Mouse (Mus musculus) forebrain, embryonic 11.5 days (tissue): Measurements from ENCODE around the gene Gm9747. TPM values are rescaled to one million over a fixed set of nuclear protein-coding genes. Genes with fewer than 3 reads are reported as not detected.

Experiments used
- ATAC-seq: fragments of 200-750 bp; cut with Nextera tagmentation; replicated peaks from 2 replicates; pipeline ENCODE4 v1.8.0; 2017; ENCODE audit warnings: moderate TSS enrichment; ENCODE audit not compliant: low FRiP score
- DNase-seq: peaks from one replicate; pipeline ENCODE4 v3.0.0-alpha.2; 2017; ENCODE audit warnings: low spot score
- H3K27ac ChIP-seq: fragments of 300-500 bp; sonication (generic); 2 replicates; pipeline ENCODE4 v1.5.1; 2014; ENCODE audit warnings: low read depth, low read length
- H3K27me3 ChIP-seq: fragments of 300-500 bp; sonication (generic); 2 replicates; pipeline ENCODE4 v1.6.1; 2014; ENCODE audit warnings: mild to moderate bottlenecking, low read length, mixed read lengths; ENCODE audit not compliant: control insufficient read depth, insufficient read depth
- H3K36me3 ChIP-seq: fragments of 300-500 bp; sonication (generic); 2 replicates; pipeline ENCODE4 v1.6.1; 2014; ENCODE audit warnings: mild to moderate bottlenecking, low read length, moderate library complexity, mixed read lengths; ENCODE audit not compliant: control insufficient read depth, insufficient read depth
- H3K4me1 ChIP-seq: fragments of 300-500 bp; sonication (generic); replicated peaks from 2 replicates; pipeline ENCODE4 v1.6.1; 2014; ENCODE audit warnings: low read length, mixed read lengths; ENCODE audit not compliant: control insufficient read depth, insufficient read depth
- H3K4me2 ChIP-seq: fragments of 300-500 bp; sonication (generic); 2 replicates; pipeline ENCODE4 v1.6.1; 2014; ENCODE audit warnings: low read depth, mild to moderate bottlenecking, low read length, moderate library complexity, mixed read lengths; ENCODE audit not compliant: severe bottlenecking
- H3K4me3 ChIP-seq: fragments of 300-500 bp; sonication (generic); 2 replicates; pipeline ENCODE4 v1.5.1; 2014; ENCODE audit warnings: low read depth, low read length
- H3K9ac ChIP-seq: fragments of 300-500 bp; sonication (generic); 2 replicates; pipeline ENCODE4 v1.6.1; 2014; ENCODE audit warnings: low read length
- H3K9me3 ChIP-seq: fragments of 300-500 bp; sonication (generic); 2 replicates; pipeline ENCODE4 v1.6.1; 2016; ENCODE audit warnings: low read length, mixed read lengths; ENCODE audit not compliant: control insufficient read depth
- WGBS: fragments of 180-500 bp; shearing (Covaris S2); extraction: QIAGEN DNeasy Blood & Tissue Kit; methylation state at CpG from one replicate; pipeline ENCODE4 v1.1.7; 2014; 5-methylcytosine and 5-hydroxymethylcytosine counted together
- polyA plus RNA-seq: library from polyadenylated mRNA; unstranded; fragments of >200 nt; fragmentation: Nextera tagmentation; extraction: Ambion mirVana; gene quantifications from 2 replicates; pipeline ENCODE4 v1.2.1, GENCODE M21; 2014

Gm9747 gene
- polyA plus RNA-seq, 1 experiment from 2014 or later, result 42.7 TPM

DNA sequence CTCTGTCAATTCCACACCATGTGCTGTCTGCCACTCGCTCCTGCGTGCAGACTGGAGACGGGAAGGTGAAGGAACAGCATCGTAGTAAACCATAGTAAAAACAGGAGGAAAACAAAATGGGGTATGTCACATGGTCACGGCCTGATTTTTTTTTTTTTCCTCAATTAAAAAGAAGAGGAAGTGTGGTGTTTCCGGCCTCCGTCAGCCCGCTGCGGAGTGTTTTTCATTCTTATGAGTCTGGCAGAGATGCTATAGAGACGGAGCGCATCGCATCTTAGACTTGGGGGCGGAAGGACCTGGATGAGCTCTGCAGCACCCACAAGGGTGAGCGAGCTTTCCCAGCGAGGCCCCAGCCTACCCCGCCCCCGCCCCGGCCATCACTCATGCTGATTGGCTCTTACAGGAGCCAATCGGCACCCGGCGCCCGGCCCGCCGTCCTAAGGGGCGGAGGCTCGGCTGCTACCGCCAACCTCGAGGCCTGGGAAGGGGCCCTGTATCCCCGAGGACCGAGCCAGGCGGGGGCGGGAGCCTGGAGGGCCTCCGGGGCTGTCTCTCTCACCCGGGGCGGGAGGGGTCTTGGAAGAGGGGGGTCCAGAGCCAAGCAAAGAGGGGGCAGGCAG, 50.2 kb downstream of the Gm9747 start:
- Histone ChIP-seq H3K4me2 (peak overlapping the region; percentile 57), H3K9me3 (no peaks in the 10 kb centered on the region), H3K27ac (peak overlapping the region; percentile 81), H3K27me3 (no peaks in the 10 kb centered on the region), H3K9ac (peak overlapping the region; percentile 64), H3K4me3 (peak overlapping the region; percentile 37), H3K4me1 (peaks cover 9% of the 10 kb centered on the region; the same call in 1 of the 2 replicates), H3K36me3 (peaks cover 4% of the 10 kb centered on the region)
- peak; percentile 95 for DNase-seq
- peak; percentile 99 for ATAC-seq
- WGBS, result 1% methylated on average over 35 of the region's 35 CpGs

DNA sequence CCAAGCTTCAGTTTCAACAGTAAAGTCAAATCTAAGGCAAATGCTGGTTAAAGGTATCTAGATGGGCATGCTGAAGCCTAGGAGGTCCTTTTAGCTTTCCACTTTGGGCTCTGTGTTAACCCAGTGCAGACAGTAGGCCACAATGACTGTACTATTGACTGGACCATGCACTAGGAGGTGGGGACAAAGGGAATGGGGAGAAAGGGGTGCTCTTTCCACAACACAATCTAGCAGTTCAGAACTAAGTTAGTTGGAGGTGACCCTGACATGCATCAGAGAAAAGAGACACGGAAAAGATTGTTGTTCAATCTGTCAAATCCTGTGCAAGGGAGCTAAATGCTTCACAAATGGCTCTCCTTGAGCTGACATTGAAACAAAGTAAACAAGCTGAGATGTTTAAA, 51.0 kb downstream of the Gm9747 start:
- Histone ChIP-seq H3K4me3 (peak overlapping the region; percentile 37), H3K36me3 (peaks cover 12% of the 10 kb centered on the region), H3K9ac (peak overlapping the region; percentile 64), H3K27me3 (no peaks in the 10 kb centered on the region), H3K27ac (peak overlapping the region; percentile 81), H3K4me2 (peak overlapping the region; percentile 57), H3K9me3 (no peaks in the 10 kb centered on the region; the same call in 1 of the 2 replicates), H3K4me1 (peaks cover 13% of the 10 kb centered on the region)
- ATAC-seq (no peak), DNase-seq (no peak)
- 5% methylated on average over 1 of the region's 1 CpGs for WGBS

DNA sequence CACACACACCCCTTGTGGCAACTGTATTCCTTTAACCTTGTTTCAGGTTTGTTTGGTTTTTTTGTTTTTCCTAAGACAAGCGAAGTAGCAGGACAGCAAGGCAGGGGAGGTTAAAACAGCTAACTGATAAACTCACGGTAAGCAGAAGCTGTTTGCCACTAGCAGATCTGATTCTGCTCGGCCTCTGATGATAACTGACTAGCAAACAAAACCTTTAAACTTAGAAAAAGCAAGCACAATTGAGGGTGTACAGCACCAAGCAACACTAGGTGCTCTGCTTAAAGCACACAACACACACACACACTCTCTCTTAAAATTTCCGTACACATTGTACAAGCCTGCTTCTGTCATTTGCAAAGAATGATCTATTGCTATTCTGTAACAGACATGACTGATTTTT, 51.5 kb downstream of the Gm9747 start:
- DNase-seq (no peak), ATAC-seq (no peak)
- H3K9me3 ChIP-seq, result no peaks in the 10 kb centered on the region; the same call in 1 of the 2 replicates
- H3K4me3 ChIP-seq, result peak overlapping the region; percentile 37
- peaks cover 17% of the 10 kb centered on the region for H3K36me3 ChIP-seq
- peak overlapping the region; percentile 81; the same call in 1 of the 2 replicates for H3K27ac ChIP-seq
- WGBS, result 29% methylated on average over 4 of the region's 4 CpGs
- peak overlapping the region; percentile 64 for H3K9ac ChIP-seq
- peaks cover 18% of the 10 kb centered on the region for H3K4me1 ChIP-seq
- H3K4me2 ChIP-seq, result peak overlapping the region; percentile 57
- no peaks in the 10 kb centered on the region for H3K27me3 ChIP-seq

Other genes with a start within 250 kb of the Gm9747 start
- gene Irs1, start 58.3 kb downstream of the Gm9747 start, polyA plus RNA-seq, result 14.2 and 17.5 TPM in 2 replicates
- gene Rhbdd1, start 83.3 kb downstream of the Gm9747 start, polyA plus RNA-seq, result 6.3 and 7.5 TPM in 2 replicates